8 mouse cellular contexts compared by ENCODE assay signal in genomic region chr15:97000319-97001251, GRCm38 (mm10). TPM values are rescaled to one million over a fixed set of nuclear protein-coding genes. Genes with fewer than 3 reads are reported as not detected.
A peak's percentile ranks its signal among the peaks of the same experiment; 100 is the strongest.
DNase-seq lines count a peak whose midpoint lies in the region; ATAC-seq and TF ChIP-seq lines count a peak whose summit lies in the region.

No protein-coding gene starts in this region.

- WGBS in kidney, embryonic 16.5 days: 30% methylated on average over 17 of the region's 17 CpGs

- no peak overlapping the region for H3K4me3 ChIP-seq in gastrocnemius, adult 2 months
- H3K4me3 ChIP-seq in kidney, embryonic 16.5 days (ENCODE audit: low read length): no peak overlapping the region

- no peak overlapping the region; the same call in 1 of the 2 replicates for H3K9ac ChIP-seq in kidney, embryonic 16.5 days (replicated peaks; ENCODE audit: low read length)

- peaks cover 33% of the 10 kb centered on the region for H3K4me1 ChIP-seq in kidney, embryonic 16.5 days (ENCODE audit: insufficient read depth, low read length)

- no peak for DNase-seq in gastrocnemius, adult 2 months
- no peak for DNase-seq in gastrocnemius, postnatal 36 days
- DNase-seq in fibroblast of lung, adult 2 months (ENCODE audit: low read depth): peak; percentile 33
- peak; percentile 14 to 42 for DNase-seq in lung, postnatal 4 days
- DNase-seq in layer of hippocampus, postnatal 14 days (ENCODE audit: low spot score in 2 of 2): no peak
- no peak for DNase-seq in ovary, adult 18-20 months (ENCODE audit: low spot score)
- no peak for DNase-seq in left cerebral cortex, postnatal 14 days (ENCODE audit: low spot score in 2 of 2)

- no peaks in the 10 kb centered on the region for H3K36me3 ChIP-seq in kidney, embryonic 16.5 days (ENCODE audit: insufficient read depth, low read length)

- ATAC-seq in kidney, embryonic 16.5 days (ENCODE audit: low FRiP score, low TSS enrichment): peak; percentile 60

- intact Hi-C loops in gastrocnemius, adult 2 months (cut with DNase I): no loop called here
- intact Hi-C loops in gastrocnemius, postnatal 36 days (cut with DNase I): no loop called here
- intact Hi-C loops in left cerebral cortex, postnatal 14 days (cut with DNase I): no loop called here

- H3K27ac ChIP-seq in gastrocnemius, adult 2 months: peak overlapping the region; percentile 85
- peak overlapping the region; percentile 85 for H3K27ac ChIP-seq in kidney, embryonic 16.5 days (ENCODE audit: low read length)

- no peak overlapping the region for H3K4me2 ChIP-seq in kidney, embryonic 16.5 days (replicated peaks; ENCODE audit: low read depth, low read length)

- no peak for TF ChIP-seq CTCF in gastrocnemius, adult 2 months (IDR thresholded peaks at IDR 0.05)

- no peaks in the 10 kb centered on the region for H3K27me3 ChIP-seq in kidney, embryonic 16.5 days (ENCODE audit: insufficient read depth, low read length)

- H3K9me3 ChIP-seq in kidney, embryonic 16.5 days (ENCODE audit: low read length): no peaks in the 10 kb centered on the region

RNA-seq across cellular contexts. Expression of gene Slc38a4, which starts 55.2 kb away (rescaled TPM):
- total RNA-seq in gastrocnemius, adult 2 months (2021): 100 to 1,000 TPM; 142 to 248 TPM
- 100 to 1,000 TPM; 156 to 217 TPM for total RNA-seq in gastrocnemius, postnatal 36 days (2021)
- polyA plus RNA-seq in kidney, embryonic 16.5 days (2015; fragmentation: Nextera tagmentation; extraction: Ambion mirVana): 74.2 and 77.9 TPM in 2 replicates
- 1 to 10 TPM in 1 of 2 experiments, under 1 TPM in 1; 0.95 to 1.1 TPM for total RNA-seq in layer of hippocampus, postnatal 14 days (2021)
- total RNA-seq in left cerebral cortex, postnatal 14 days (2021): 1 to 10 TPM; 1.3 to 1.5 TPM

Comparison
In these comparisons a context has a peak if more than half of its experiments do, and no peak if none do; other contexts are left out.
1. DNase-seq: peak in fibroblast of lung, adult 2 months (single experiment) and lung, postnatal 4 days (2 of 2); none in gastrocnemius, adult 2 months (single experiment), gastrocnemius, postnatal 36 days (0 of 2), layer of hippocampus, postnatal 14 days (0 of 2), ovary, adult 18-20 months (single experiment) and left cerebral cortex, postnatal 14 days (0 of 2).
2. RNA of gene Slc38a4, which starts 55.2 kb away (total RNA-seq): 142 to 248 TPM in gastrocnemius, adult 2 months and 156 to 217 TPM in gastrocnemius, postnatal 36 days; 1.3 to 1.5 TPM in left cerebral cortex, postnatal 14 days and 0.95 to 1.1 TPM in layer of hippocampus, postnatal 14 days; every median in the first group is over 10 times any median in the second.